Mouse (Mus musculus): Measurements from ENCODE around the gene Gm11060.

Gene Gm11060

GRCm38 (mm10) chr2:105122216-105122615 lies 30.4 kb downstream of the Gm11060 start:
- DNase-seq, result no peak

GRCm38 (mm10) chr2:105122886-105123285 lies 31.1 kb downstream of the Gm11060 start:
- no peak for DNase-seq

- no peak for DNase-seq
Measured at GRCm38 (mm10) chr2:105123431-105123830, 31.6 kb downstream of the Gm11060 start.

- DNase-seq, result no peak
Measured at GRCm38 (mm10) chr2:105123881-105124280, 32.1 kb downstream of the Gm11060 start.

GRCm38 (mm10) chr2:105124391-105124790 lies 32.6 kb downstream of the Gm11060 start:
- no peak for DNase-seq

- DNase-seq, result no peak
Measured at GRCm38 (mm10) chr2:105125205-105125604, 33.4 kb downstream of the Gm11060 start.

GRCm38 (mm10) chr2:105125641-105126040 lies 33.8 kb downstream of the Gm11060 start:
- no peak for DNase-seq

- DNase-seq, result no peak
Measured at GRCm38 (mm10) chr2:105126279-105126678, 34.5 kb downstream of the Gm11060 start, which contains the start of gene Wt1. Gene Wt1, plus strand, starts transcription at chr2:105126529.

- no peak for DNase-seq
Measured at GRCm38 (mm10) chr2:105126691-105127530, 35.1 kb downstream of the Gm11060 start.

- no peak for DNase-seq
Measured at GRCm38 (mm10) chr2:105127531-105128480, 36.0 kb downstream of the Gm11060 start.

- no peak for DNase-seq
Measured at GRCm38 (mm10) chr2:105128564-105128963, 36.7 kb downstream of the Gm11060 start.

- DNase-seq, result no peak
Measured at GRCm38 (mm10) chr2:105130351-105131060, 38.7 kb downstream of the Gm11060 start.

GRCm38 (mm10) chr2:105131061-105131810 lies 39.4 kb downstream of the Gm11060 start:
- no peak for DNase-seq

- DNase-seq, result no peak
Measured at GRCm38 (mm10) chr2:105131811-105132100, 39.9 kb downstream of the Gm11060 start.

- DNase-seq, result no peak
Measured at GRCm38 (mm10) chr2:105132300-105132699, 40.5 kb downstream of the Gm11060 start.

- no peak for DNase-seq
Measured at GRCm38 (mm10) chr2:105132933-105133795, 41.3 kb downstream of the Gm11060 start.

- no peak for DNase-seq
Measured at GRCm38 (mm10) chr2:105134296-105134695, 42.5 kb downstream of the Gm11060 start.

- no peak for DNase-seq
Measured at GRCm38 (mm10) chr2:105139471-105139870, 47.7 kb downstream of the Gm11060 start.

GRCm38 (mm10) chr2:105141371-105141770 lies 49.6 kb downstream of the Gm11060 start:
- no peak for DNase-seq
